Mouse (Mus musculus) heart, adult 8-10 months (tissue): ENCODE data around the gene Maz. TPM values are rescaled to one million over a fixed set of nuclear protein-coding genes. Genes with fewer than 3 reads are reported as not detected.

Experiments used
- DNase-seq: peaks from one replicate; pipeline ENCODE4 v3.0.0; 2022; ENCODE audit warnings: low spot score
- total RNA-seq, 4 experiments: library from RNA; stranded (reverse); gene quantifications; 2 replicates each; pipeline ENCODE4 v1.2.4; 2022

Gene Maz
- total RNA-seq, 4 experiments from 2014 or later, result 48.5 to 55.9 (median 54.8) TPM

- peak; percentile 87 for DNase-seq
Measured at GRCm38 (mm10) chr7:127008239-127009019, 18.4 kb downstream of the Maz start.

DNA sequence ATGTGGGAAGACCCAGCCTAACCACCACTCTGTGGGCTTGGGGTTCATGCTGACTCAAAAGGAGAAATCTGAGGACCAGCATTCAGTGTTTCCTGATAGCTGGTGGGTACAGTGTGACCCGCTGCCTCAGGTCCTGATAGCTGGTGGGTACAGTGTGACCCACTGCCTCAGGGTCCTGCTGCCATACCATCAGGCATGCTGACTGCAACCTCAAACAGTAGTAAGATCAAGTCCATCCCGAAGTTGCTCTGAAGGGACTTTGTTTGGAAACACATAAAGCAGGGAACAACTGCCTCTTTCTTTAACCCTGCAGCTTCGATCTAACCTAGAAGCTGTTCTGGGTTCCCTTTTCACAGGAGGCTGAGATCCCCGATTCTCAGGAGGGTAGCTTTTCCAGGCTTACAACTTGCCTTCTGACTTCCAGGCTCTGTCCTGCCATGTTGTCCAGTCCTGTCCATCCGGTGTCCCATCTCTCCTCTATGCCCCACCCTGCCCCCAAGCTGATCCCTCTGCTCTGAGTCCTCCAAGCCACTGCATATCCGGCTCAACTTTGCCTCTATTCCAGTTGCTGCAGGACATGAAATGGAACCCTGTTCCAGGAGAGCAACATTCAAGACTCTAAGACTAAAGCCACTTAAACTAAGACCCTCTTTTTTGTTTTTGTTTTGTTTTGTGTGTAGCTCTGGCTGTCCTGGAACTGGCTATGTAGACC is 19.4 kb downstream of the Maz start:
- DNase-seq, result no peak

GRCm38 (mm10) chr7:127004122-127004875 is 22.5 kb downstream of the Maz start:
- DNase-seq, result no peak

DNA sequence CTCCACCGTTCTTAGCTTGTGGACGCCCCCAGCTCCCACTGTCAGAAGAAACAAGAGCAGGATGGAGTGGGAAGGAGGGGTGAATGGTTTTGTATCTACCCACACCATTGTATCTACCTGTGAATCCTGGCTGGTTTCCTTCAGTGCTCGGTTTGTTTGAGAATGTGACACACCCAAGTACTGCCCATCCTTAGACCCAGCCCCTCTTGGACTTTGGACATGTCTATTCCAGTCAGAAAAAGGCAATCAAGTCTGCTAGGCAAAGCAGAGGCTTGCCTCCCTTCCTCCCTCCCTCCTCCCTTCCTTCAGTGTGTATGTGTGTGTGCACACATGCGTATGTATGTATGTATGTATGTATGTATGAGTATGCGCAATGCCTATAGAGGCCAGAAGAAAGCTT is 23.2 kb downstream of the Maz start:
- no peak for DNase-seq

GRCm38 (mm10) chr7:126999568-126999967 is 27.3 kb downstream of the Maz start:
- DNase-seq, result no peak

DNA sequence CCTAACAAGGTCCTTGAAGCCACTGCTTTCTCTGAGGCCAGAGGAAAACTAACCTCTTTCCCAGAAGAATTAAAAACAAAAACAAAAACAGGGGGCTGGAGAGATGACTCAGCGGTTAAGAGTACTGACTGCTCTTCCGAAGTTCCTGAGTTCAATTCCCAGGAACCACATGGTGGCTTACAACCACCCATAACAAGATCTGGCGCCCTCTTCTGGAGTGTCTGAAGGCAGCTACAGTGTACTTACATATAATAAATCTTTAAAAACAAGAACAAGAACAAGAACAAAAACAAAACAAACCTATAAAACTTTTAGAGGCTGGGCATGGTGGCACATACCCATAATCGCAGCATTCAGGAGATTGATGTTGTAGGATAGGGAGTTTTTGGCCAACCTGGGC is 30.4 kb downstream of the Maz start:
- no peak for DNase-seq

GRCm38 (mm10) chr7:126988816-126989215 is 38.0 kb downstream of the Maz start:
- DNase-seq, result no peak

GRCm38 (mm10) chr7:126986319-126986718 is 40.5 kb downstream of the Maz start:
- DNase-seq, result no peak

DNA sequence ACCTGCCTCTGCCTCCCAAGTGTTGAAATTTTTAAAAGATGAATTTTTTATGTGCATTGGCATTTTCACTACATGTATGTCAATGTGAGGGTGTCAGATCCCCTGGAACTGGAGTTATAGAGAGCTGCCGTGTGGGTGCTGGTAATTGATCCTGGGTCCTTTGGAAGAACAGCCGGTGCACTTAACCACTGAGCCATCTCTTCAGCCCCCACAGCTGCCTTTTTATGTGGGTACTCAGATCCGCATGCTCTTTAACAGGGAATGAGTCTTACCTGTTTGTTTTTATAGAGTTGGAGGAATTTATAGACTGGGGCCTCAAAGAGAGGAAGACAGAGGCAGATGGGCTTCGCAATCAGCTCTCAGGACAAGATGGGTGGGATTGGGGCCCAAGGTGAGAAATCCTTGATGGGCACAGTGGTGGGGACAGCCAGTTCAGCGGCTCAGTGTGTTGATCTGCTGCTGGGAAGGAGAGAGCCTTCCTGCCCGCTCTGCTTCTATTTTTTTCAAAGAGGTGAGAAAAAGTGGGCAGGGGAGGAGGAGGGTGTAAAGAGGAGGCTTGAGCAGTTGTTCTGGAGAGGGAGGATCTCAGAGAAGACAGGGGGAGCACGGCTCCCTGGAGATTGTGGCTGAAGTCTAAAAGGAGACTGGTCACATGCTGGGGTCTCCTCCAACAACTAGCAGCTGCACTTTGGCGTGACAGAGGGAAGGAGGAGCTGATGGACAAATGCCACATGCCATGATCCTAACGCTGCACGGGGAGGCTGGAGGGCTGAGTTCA is 42.0 kb downstream of the Maz start:
- DNase-seq, result no peak

GRCm38 (mm10) chr7:126983113-126983512 is 43.7 kb downstream of the Maz start:
- no peak for DNase-seq

DNA sequence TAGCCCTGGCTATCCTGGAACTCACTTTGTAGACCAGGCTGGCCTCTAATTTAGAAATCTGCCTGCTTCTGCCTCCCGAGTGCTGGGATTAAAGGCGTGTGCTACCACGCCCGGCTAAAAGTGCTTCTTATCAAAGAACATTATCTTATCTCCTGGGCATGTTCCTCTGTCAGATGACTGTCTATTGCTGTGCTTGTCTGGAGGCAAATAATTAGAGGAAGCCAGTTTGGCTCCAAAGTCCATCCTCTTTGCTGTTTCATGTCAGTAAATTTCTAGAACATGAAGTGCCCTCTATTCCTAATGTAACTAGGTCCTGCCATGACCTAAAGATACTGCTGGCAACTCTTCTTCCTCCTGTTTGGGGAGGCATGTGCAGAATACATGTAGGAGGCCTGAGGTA is 44.8 kb downstream of the Maz start:
- no peak for DNase-seq

DNA sequence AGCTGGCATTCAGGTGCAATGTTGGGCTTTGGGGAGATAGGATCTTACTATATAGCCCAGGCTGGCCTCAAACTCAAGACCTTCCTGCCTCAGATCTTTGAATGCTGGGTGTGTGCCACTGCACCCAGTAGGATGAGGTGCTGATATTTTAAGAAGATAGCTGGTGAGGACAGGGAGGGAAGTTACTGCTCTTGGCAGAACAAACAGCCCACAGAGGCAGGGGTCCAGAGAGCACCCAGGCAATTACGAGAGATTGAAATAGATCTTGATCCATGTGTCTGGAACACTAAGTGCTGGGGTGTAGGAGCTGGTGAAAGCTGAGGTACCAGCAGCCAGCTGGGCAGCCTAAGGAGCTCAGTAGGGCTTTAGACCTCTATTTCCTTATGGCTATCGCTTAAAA is 45.2 kb downstream of the Maz start:
- no peak for DNase-seq

DNA sequence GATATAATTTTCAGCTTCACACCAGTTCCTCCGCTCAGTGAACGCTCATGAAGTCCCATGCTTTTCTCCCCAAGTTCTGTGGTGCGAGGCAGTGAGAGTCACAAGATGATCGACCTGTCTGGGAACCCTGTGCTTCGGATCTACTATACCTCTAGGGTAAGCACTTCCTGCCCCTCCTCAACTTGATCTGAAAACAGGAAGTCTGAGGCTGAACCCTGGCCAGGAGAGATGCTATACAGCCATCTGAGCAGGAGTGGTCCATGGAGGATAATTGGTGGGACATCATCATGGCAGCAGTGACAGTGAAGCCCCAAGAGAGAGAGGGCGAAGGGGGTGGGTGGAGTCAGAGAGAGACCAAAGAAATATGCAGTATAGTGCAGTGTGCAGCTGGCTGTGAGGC is 48.0 kb downstream of the Maz start:
- DNase-seq, result no peak

DNA sequence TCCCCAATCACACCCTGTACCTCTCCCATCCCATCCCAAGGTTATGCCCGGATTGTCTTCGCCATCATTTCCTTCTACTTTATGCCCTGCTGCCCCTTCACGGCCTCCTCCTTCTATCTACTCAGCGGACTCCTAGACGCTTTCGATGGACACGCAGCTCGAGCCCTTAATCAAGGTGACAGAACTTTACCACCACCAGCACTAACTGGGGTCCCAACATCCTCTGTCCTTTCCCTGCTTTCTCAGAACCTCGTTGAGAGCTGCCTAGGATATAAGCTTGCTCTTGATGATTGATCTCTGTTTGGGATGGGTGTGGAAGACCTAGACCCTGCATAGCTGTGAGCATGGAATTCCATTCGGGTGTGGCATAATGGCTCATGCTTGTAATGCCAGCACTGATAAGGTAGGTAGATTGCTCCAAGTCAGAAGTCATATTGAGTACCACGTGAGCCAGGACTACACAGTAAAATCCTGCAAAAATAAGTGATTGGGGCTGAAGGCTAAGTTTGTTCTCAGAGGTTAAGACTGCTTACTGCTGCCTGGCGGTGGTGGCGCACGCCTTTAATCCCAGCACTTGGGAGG is 49.9 kb downstream of the Maz start:
- DNase-seq, result no peak

GRCm38 (mm10) chr7:126975950-126976866 is 50.6 kb downstream of the Maz start, which contains the start of gene Cdiptos:
Gene Cdiptos, minus strand, starts transcription at chr7:126976098.
- DNase-seq, result peak; percentile 96

DNA sequence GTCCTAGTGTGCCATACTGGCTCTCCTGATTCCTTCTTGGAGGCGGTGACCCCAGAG is 51.1 kb downstream of the Maz start, which contains the start of gene Cdipt:
Gene Cdipt (plus strand): TSS at position 22 of the 57 bp plus-strand sequence.
- no peak for DNase-seq

DNA sequence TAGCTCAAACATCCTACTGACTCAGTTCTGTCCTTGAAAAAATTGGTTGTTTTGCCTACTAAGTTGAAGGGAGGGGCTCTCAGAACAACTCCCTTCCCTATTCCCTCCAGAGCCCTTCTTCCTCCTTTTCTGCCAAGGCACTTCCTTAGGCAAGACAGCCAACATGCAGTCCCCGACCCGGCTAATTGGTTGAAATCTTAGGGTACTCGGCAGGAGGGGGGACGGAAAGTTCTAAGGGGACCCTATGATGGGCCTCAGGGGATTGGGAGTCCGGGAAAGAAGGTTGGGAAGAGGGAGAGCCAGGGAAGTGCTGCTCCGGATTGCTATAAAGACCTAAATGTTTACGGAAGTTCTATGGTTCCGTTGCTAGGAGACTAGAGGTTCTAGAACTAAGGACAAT is 51.3 kb downstream of the Maz start:
- peak; percentile 64 for DNase-seq
